Mouse (Mus musculus): ENCODE measurements at regions not wholly inside any gene's neighbourhood (a gene's known extent, or its start where the extent isn't known, plus 50 kb on each side); places are given as distances from the start of the nearest gene placed in this dataset.
"Not testable (repeated sequence)": the region's sequence is repeated elsewhere in the genome, so short reads cannot be mapped to it uniquely, and the experiment has no call there.

- no peak for DNase-seq
Observed at GRCm38 (mm10) chr12:46395245-46395644, 423.5 kb downstream of the Nova1 start.

- DNase-seq: no peak
Observed at GRCm38 (mm10) chr12:46393769-46394168, 425.0 kb downstream of the Nova1 start.

- DNase-seq: no peak
Observed at GRCm38 (mm10) chr12:46378914-46379313, 439.8 kb downstream of the Nova1 start.

- DNase-seq: peak; percentile 10
Observed at GRCm38 (mm10) chr12:46371747-46372146, 447.0 kb downstream of the Nova1 start.

GRCm38 (mm10) chr12:46333376-46333775, 485.4 kb downstream of the Nova1 start:
- DNase-seq: no peak

- DNase-seq: no peak
Observed at GRCm38 (mm10) chr12:46327865-46328264, 490.9 kb downstream of the Nova1 start.

- no peak for DNase-seq
Observed at GRCm38 (mm10) chr12:46323276-46323675, 495.5 kb downstream of the Nova1 start.

GRCm38 (mm10) chr12:46303136-46303797, 515.5 kb downstream of the Nova1 start:
- no peak for DNase-seq

GRCm38 (mm10) chr12:46298926-46299325, 519.8 kb downstream of the Nova1 start:
- DNase-seq: no peak

- no peak for DNase-seq
Observed at GRCm38 (mm10) chr12:46284519-46284918, 534.2 kb downstream of the Nova1 start.

GRCm38 (mm10) chr12:46248402-46249018, 570.2 kb downstream of the Nova1 start:
- DNase-seq: no peak

- DNase-seq: no peak
Observed at GRCm38 (mm10) chr12:46244925-46245324, 573.8 kb downstream of the Nova1 start.

- DNase-seq: no peak
Observed at GRCm38 (mm10) chr12:46232359-46232758, 586.4 kb downstream of the Nova1 start.

GRCm38 (mm10) chr12:46215328-46215727, 603.4 kb downstream of the Nova1 start:
- not testable (repeated sequence) for DNase-seq

- DNase-seq: no peak
Observed at GRCm38 (mm10) chr12:46199076-46199475, 619.7 kb downstream of the Nova1 start.

GRCm38 (mm10) chr12:46197482-46198101, 621.1 kb downstream of the Nova1 start:
- DNase-seq: peak; percentile 4

GRCm38 (mm10) chr12:46194173-46194572, 624.6 kb downstream of the Nova1 start:
- no peak for DNase-seq
